Mouse (Mus musculus): ENCODE measurements around the gene A930033H14Rik. TPM values are rescaled to one million over a fixed set of nuclear protein-coding genes. Genes with fewer than 3 reads are reported as not detected.

A930033H14Rik gene
- polyA plus RNA-seq, 1 experiment from 2014 or later, result 2.4 TPM

DNA sequence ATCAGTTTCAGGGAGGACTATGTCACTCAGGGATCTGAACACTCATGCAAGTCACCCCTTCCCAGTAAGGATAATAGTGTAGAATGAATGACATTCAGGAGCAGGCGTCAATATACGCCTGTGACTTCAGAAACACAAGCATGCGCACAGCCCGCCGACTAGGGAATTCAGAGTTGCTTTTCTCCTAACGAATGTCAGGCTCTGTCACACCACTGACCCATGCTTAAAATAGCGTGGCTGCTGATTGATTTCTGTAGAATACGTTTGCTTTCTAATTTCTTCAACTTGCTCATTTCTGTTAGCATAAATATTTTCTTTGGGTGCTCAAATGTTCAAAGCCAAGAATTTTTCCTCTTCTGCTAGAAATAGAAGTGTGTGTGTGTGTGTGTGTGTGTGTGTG lies 13.1 kb upstream of the A930033H14Rik start:
- 36% methylated on average over 8 of the region's 8 CpGs for WGBS
- Histone ChIP-seq H3K27ac (replicated peaks in 1 of 2; ENCODE audit: control insufficient read depth in 1 of 2, insufficient read depth in 1 of 2, low read depth in 2 of 2, low read length in 2 of 2) (peak overlapping the region in 1 of 2 experiments; percentile 44; a peak in 1 of 4 replicates), H3K9ac (ENCODE audit: low read length) (no peak overlapping the region), H3K4me2 (ENCODE audit: low read length) (0 out of 2 replicates have a peak overlapping the region, but pooled peaks have one; percentile 23), H3K9me3 (ENCODE audit: control insufficient read depth, low read length) (no peaks in the 10 kb centered on the region), H3K4me1 (ENCODE audit: control insufficient read depth in 2 of 2, insufficient read depth in 2 of 2, low read length in 2 of 2) (peaks cover 4 to 21% of the 10 kb centered on the region in 2 experiments; a peak in 3 of 4 replicates), H3K27me3 (ENCODE audit: control insufficient read depth, insufficient read depth, low read length) (no peaks in the 10 kb centered on the region), H3K36me3 (ENCODE audit: control insufficient read depth, insufficient read depth, low read length) (peaks cover 29% of the 10 kb centered on the region), H3K4me3 (ENCODE audit: control insufficient read depth in 1 of 2, insufficient read depth in 1 of 2, low read depth in 1 of 2, low read length in 2 of 2) (no peak overlapping the region)
- ATAC-seq (ENCODE audit: insufficient number of reproducible peaks, insufficient read depth, low FRiP score, low read depth), result no peak

DNA sequence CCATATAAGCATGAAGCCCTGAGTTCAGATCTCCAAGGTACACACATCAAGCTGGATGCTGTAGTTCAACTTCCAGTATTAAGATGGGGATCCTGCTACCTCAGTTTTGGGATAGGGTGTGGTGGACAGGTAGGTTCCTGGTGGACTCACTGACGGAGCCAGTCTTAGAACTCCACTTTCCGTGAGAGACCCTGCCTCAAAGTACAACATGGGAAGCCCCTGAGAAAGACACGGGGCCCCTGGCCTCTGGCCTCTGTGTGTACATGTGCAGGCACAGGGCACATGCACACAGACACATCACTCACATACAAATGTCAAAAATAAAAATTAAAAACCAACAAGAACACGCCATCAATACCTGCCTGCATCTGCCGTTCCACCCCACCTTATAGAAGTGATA lies 12.6 kb upstream of the A930033H14Rik start:
- Histone ChIP-seq H3K27ac (replicated peaks in 1 of 2; ENCODE audit: control insufficient read depth in 1 of 2, insufficient read depth in 1 of 2, low read depth in 2 of 2, low read length in 2 of 2) (peak overlapping the region in 1 of 2 experiments; percentile 44; a peak in 1 of 4 replicates), H3K4me1 (ENCODE audit: control insufficient read depth in 2 of 2, insufficient read depth in 2 of 2, low read length in 2 of 2) (peaks cover 4 to 21% of the 10 kb centered on the region in 2 experiments; a peak in 3 of 4 replicates), H3K9me3 (ENCODE audit: control insufficient read depth, low read length) (no peaks in the 10 kb centered on the region), H3K4me2 (ENCODE audit: low read length) (no peak overlapping the region), H3K4me3 (ENCODE audit: control insufficient read depth in 1 of 2, insufficient read depth in 1 of 2, low read depth in 1 of 2, low read length in 2 of 2) (no peak overlapping the region), H3K9ac (ENCODE audit: low read length) (no peak overlapping the region), H3K36me3 (ENCODE audit: control insufficient read depth, insufficient read depth, low read length) (peaks cover 30% of the 10 kb centered on the region), H3K27me3 (ENCODE audit: control insufficient read depth, insufficient read depth, low read length) (no peaks in the 10 kb centered on the region)
- WGBS, result 87% methylated on average over 5 of the region's 5 CpGs
- ATAC-seq (ENCODE audit: insufficient number of reproducible peaks, insufficient read depth, low FRiP score, low read depth), result no peak

DNA sequence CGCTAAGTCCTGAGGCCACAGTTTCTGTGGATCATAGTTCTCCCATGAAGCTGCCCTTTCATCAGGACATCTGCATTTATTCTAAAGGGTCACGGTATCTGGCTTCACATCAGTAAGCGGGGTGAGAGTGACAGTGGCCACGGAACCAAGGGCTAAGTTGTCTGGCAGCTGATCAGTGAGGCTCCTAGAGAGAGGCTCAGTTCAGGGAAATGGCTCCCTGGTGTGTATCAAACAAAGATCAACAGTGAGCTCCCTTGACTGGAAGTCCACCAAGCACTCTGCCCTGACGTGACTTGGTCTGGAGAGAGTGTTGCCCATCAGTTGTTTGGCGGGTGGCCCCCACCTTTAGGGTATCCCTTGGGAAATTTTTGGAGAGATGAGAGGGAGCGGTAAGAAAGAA lies 11.4 kb upstream of the A930033H14Rik start:
- WGBS, result 71% methylated on average over 7 of the region's 7 CpGs
- no peak for ATAC-seq (ENCODE audit: insufficient number of reproducible peaks, insufficient read depth, low FRiP score, low read depth)

DNA sequence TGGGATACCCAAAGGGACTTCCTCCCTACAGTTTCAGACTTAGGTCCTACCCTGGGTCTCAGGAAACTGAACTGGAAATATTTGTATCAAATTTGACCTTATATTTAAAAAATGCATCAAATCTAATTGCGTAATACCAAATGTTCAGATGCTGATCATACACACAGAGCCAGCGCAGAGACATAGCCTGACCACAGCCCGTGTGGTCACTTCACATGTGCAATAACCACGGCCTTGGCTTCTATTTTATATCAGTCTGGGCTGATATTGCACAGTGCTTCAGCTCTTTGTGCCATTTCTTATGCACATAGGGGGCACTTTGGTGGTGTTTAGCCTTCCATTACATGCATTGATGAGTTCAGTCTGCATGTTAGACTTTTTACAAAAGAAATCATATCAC lies 10.3 kb upstream of the A930033H14Rik start:
- Histone ChIP-seq H3K27me3 (ENCODE audit: control insufficient read depth, insufficient read depth, low read length) (no peaks in the 10 kb centered on the region), H3K27ac (replicated peaks in 1 of 2; ENCODE audit: control insufficient read depth in 1 of 2, insufficient read depth in 1 of 2, low read depth in 2 of 2, low read length in 2 of 2) (no peak overlapping the region), H3K9me3 (ENCODE audit: control insufficient read depth, low read length) (no peaks in the 10 kb centered on the region), H3K9ac (ENCODE audit: low read length) (no peak overlapping the region), H3K36me3 (ENCODE audit: control insufficient read depth, insufficient read depth, low read length) (peaks cover 38% of the 10 kb centered on the region), H3K4me1 (ENCODE audit: control insufficient read depth in 2 of 2, insufficient read depth in 2 of 2, low read length in 2 of 2) (peaks cover 10 to 39% of the 10 kb centered on the region in 2 experiments), H3K4me3 (ENCODE audit: control insufficient read depth in 1 of 2, insufficient read depth in 1 of 2, low read depth in 1 of 2, low read length in 2 of 2) (no peak overlapping the region), H3K4me2 (ENCODE audit: low read length) (no peak overlapping the region)
- ATAC-seq (ENCODE audit: insufficient number of reproducible peaks, insufficient read depth, low FRiP score, low read depth), result no peak
- WGBS, result 93% methylated on average over 4 of the region's 4 CpGs

More for the DNA sequence above, 11.4 kb upstream of the A930033H14Rik start:
- Histone ChIP-seq H3K9ac (ENCODE audit: low read length) (no peak overlapping the region), H3K9me3 (ENCODE audit: control insufficient read depth, low read length) (no peaks in the 10 kb centered on the region), H3K4me2 (ENCODE audit: low read length) (no peak overlapping the region), H3K36me3 (ENCODE audit: control insufficient read depth, insufficient read depth, low read length) (peaks cover 33% of the 10 kb centered on the region), H3K4me3 (ENCODE audit: control insufficient read depth in 1 of 2, insufficient read depth in 1 of 2, low read depth in 1 of 2, low read length in 2 of 2) (no peak overlapping the region), H3K27ac (replicated peaks in 1 of 2; ENCODE audit: control insufficient read depth in 1 of 2, insufficient read depth in 1 of 2, low read depth in 2 of 2, low read length in 2 of 2) (no peak overlapping the region), H3K4me1 (ENCODE audit: control insufficient read depth in 2 of 2, insufficient read depth in 2 of 2, low read length in 2 of 2) (peaks cover 6 to 29% of the 10 kb centered on the region in 2 experiments), H3K27me3 (ENCODE audit: control insufficient read depth, insufficient read depth, low read length) (no peaks in the 10 kb centered on the region)

DNA sequence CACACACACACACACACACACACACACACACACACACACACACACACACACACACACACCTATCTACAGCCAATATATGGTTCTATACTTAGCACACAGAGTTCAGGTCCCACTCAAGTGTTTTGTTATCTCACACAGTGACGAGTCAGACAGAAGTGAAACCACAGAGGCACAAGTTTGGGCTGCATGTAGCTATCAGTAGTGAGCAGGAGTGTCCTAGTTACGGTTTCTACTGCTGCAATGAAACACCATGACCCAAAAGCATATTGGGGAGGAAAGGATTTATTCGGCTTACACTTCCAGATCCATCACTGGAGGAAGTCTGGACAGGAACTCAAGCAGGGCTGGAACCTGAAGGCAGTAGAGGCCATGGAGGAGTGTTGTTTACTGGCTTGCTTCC lies 9.1 kb upstream of the A930033H14Rik start:
- peaks cover 10 to 43% of the 10 kb centered on the region in 2 experiments for H3K4me1 ChIP-seq (ENCODE audit: control insufficient read depth in 2 of 2, insufficient read depth in 2 of 2, low read length in 2 of 2)
- H3K27me3 ChIP-seq (ENCODE audit: control insufficient read depth, insufficient read depth, low read length), result no peaks in the 10 kb centered on the region
- H3K4me2 ChIP-seq (ENCODE audit: low read length), result 0 out of 2 replicates have a peak overlapping the region, but pooled peaks have one; percentile 6
- H3K4me3 ChIP-seq (ENCODE audit: control insufficient read depth in 1 of 2, insufficient read depth in 1 of 2, low read depth in 1 of 2, low read length in 2 of 2), result no peak overlapping the region
- H3K36me3 ChIP-seq (ENCODE audit: control insufficient read depth, insufficient read depth, low read length), result peaks cover 36% of the 10 kb centered on the region
- 36% methylated on average over 3 of the region's 3 CpGs for WGBS
- H3K9me3 ChIP-seq (ENCODE audit: control insufficient read depth, low read length), result no peaks in the 10 kb centered on the region
- no peak overlapping the region for H3K9ac ChIP-seq (ENCODE audit: low read length)
- H3K27ac ChIP-seq (replicated peaks in 1 of 2; ENCODE audit: control insufficient read depth in 1 of 2, insufficient read depth in 1 of 2, low read depth in 2 of 2, low read length in 2 of 2), result 0 out of 4 replicates have a peak overlapping the region, but pooled peaks have one; percentile 1 to 45
- no peak for ATAC-seq (ENCODE audit: insufficient number of reproducible peaks, insufficient read depth, low FRiP score, low read depth)

DNA sequence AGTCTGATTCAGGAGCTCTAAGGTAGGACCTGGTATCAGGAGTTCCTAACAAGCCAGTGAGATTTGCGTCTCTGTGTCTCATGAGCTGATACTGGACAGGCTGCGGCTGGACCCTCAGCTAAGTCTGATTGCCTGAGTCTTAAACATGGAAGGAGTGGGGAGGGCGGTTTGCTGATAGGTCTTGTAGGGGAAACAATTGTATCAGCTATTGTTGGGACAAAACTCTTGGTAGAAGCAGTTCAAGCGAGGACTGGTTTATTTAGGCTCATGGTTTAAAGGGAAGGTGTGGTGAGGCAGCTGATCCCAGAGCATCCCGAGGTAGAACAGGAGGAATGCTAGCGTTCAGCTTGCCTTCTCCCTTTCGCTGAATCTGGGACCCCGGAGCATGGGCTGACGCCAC lies 8.2 kb upstream of the A930033H14Rik start:
- H3K36me3 ChIP-seq (ENCODE audit: control insufficient read depth, insufficient read depth, low read length), result peaks cover 39% of the 10 kb centered on the region
- no peak overlapping the region for H3K9ac ChIP-seq (ENCODE audit: low read length)
- no peaks in the 10 kb centered on the region for H3K9me3 ChIP-seq (ENCODE audit: control insufficient read depth, low read length)
- H3K4me3 ChIP-seq (ENCODE audit: control insufficient read depth in 1 of 2, insufficient read depth in 1 of 2, low read depth in 1 of 2, low read length in 2 of 2), result no peak overlapping the region
- no peak overlapping the region for H3K4me2 ChIP-seq (ENCODE audit: low read length)
- peaks cover 10 to 40% of the 10 kb centered on the region in 2 experiments for H3K4me1 ChIP-seq (ENCODE audit: control insufficient read depth in 2 of 2, insufficient read depth in 2 of 2, low read length in 2 of 2)
- H3K27ac ChIP-seq (replicated peaks in 1 of 2; ENCODE audit: control insufficient read depth in 1 of 2, insufficient read depth in 1 of 2, low read depth in 2 of 2, low read length in 2 of 2), result no peak overlapping the region
- WGBS, result 81% methylated on average over 9 of the region's 9 CpGs
- no peaks in the 10 kb centered on the region for H3K27me3 ChIP-seq (ENCODE audit: control insufficient read depth, insufficient read depth, low read length)
- no peak for ATAC-seq (ENCODE audit: insufficient number of reproducible peaks, insufficient read depth, low FRiP score, low read depth)

DNA sequence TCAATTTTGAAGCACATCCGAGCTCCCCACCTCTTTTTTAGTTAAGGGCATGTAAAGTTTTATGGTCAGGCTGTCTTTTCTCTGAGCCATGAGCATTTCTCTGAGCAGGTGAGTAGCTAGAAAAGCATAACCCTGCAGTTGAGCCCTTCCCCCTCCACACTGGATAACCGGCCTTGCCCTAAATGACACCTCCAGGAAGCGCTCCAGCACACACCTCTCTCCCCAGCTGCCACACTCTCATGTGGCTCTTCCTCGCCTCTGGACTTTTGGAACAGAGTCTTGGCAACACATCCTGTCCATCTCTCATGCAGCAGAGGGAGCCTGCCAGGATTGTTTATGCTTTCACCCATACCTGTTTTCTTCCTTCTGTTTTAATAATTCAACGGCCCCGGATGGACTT lies 7.4 kb upstream of the A930033H14Rik start:
- WGBS, result 84% methylated on average over 6 of the region's 6 CpGs

DNA sequence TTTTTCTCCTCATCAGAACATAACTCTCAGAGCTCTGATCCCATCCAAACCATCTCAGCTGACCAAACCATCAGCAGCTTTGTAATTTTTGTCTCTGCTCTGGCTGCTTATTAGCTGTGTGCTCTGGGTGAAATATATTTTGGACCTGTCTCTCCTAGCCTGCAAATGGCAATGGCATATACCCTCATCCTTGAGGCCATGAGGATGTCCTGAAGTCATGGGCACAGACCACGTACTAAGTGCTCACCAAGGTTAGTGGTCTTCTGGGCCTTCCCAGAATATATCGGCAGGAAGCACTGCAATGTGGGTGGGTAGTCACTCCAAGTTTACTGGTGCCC lies 6.4 kb upstream of the A930033H14Rik start:
- Histone ChIP-seq H3K27ac (replicated peaks in 1 of 2; ENCODE audit: control insufficient read depth in 1 of 2, insufficient read depth in 1 of 2, low read depth in 2 of 2, low read length in 2 of 2) (peak overlapping the region in 1 of 2 experiments; percentile 48; a peak in 2 of 4 replicates), H3K9me3 (ENCODE audit: control insufficient read depth, low read length) (no peaks in the 10 kb centered on the region), H3K9ac (ENCODE audit: low read length) (no peak overlapping the region), H3K4me3 (ENCODE audit: control insufficient read depth in 1 of 2, insufficient read depth in 1 of 2, low read depth in 1 of 2, low read length in 2 of 2) (no peak overlapping the region), H3K36me3 (ENCODE audit: control insufficient read depth, insufficient read depth, low read length) (peaks cover 46% of the 10 kb centered on the region), H3K27me3 (ENCODE audit: control insufficient read depth, insufficient read depth, low read length) (no peaks in the 10 kb centered on the region), H3K4me2 (ENCODE audit: low read length) (no peak overlapping the region), H3K4me1 (ENCODE audit: control insufficient read depth in 2 of 2, insufficient read depth in 2 of 2, low read length in 2 of 2) (peaks cover 10 to 33% of the 10 kb centered on the region in 2 experiments)
- WGBS, result 53% methylated on average over 2 of the region's 2 CpGs
- peak; percentile 14; the same call in 1 of the 2 replicates for ATAC-seq (ENCODE audit: insufficient number of reproducible peaks, insufficient read depth, low FRiP score, low read depth)

More for the DNA sequence above, 7.4 kb upstream of the A930033H14Rik start:
- no peak overlapping the region for H3K27ac ChIP-seq (replicated peaks in 1 of 2; ENCODE audit: control insufficient read depth in 1 of 2, insufficient read depth in 1 of 2, low read depth in 2 of 2, low read length in 2 of 2)
- peaks cover 10 to 33% of the 10 kb centered on the region in 2 experiments for H3K4me1 ChIP-seq (ENCODE audit: control insufficient read depth in 2 of 2, insufficient read depth in 2 of 2, low read length in 2 of 2)
- H3K9me3 ChIP-seq (ENCODE audit: control insufficient read depth, low read length), result no peaks in the 10 kb centered on the region
- H3K4me2 ChIP-seq (ENCODE audit: low read length), result no peak overlapping the region
- no peak for ATAC-seq (ENCODE audit: insufficient number of reproducible peaks, insufficient read depth, low FRiP score, low read depth)
- H3K9ac ChIP-seq (ENCODE audit: low read length), result no peak overlapping the region
- H3K27me3 ChIP-seq (ENCODE audit: control insufficient read depth, insufficient read depth, low read length), result no peaks in the 10 kb centered on the region
- H3K36me3 ChIP-seq (ENCODE audit: control insufficient read depth, insufficient read depth, low read length), result peaks cover 46% of the 10 kb centered on the region
- H3K4me3 ChIP-seq (ENCODE audit: control insufficient read depth in 1 of 2, insufficient read depth in 1 of 2, low read depth in 1 of 2, low read length in 2 of 2), result no peak overlapping the region
